Mouse (Mus musculus): ENCODE measurements at regions not wholly inside any gene's neighbourhood (a gene's known extent, or its start where the extent isn't known, plus 50 kb on each side); places are given as distances from the start of the nearest gene placed in this dataset.
"Not testable (repeated sequence)": the region's sequence is repeated elsewhere in the genome, so short reads cannot be mapped to it uniquely, and the experiment has no call there.

DNA sequence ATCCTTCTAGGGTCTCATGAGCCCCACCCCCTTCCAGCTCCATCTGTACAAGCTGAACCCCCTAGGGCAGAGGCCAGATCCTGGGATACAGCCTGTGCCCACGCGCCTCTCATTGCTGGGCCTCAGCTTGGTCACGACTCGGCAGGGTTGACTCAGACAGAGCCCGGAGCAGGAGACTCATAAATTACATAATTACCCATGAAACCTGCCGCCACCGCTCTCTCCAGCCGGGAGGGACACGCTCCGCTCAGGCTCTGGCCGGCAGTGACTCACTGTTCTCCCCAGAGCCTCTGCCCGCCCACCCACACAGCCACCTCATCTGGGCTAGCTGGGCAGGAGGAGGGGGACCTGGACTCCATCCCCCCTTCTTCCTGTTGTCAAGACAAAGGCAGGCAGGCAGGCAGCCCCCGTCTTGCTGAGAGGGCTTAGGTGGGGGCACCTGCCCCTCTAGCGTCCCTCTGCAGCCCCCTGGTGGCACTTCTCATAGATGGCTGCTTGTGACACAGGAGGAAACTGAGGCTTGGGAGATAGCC, 149.6 kb upstream of the Rtl1 start:
- peak; percentile 15 for DNase-seq

DNA sequence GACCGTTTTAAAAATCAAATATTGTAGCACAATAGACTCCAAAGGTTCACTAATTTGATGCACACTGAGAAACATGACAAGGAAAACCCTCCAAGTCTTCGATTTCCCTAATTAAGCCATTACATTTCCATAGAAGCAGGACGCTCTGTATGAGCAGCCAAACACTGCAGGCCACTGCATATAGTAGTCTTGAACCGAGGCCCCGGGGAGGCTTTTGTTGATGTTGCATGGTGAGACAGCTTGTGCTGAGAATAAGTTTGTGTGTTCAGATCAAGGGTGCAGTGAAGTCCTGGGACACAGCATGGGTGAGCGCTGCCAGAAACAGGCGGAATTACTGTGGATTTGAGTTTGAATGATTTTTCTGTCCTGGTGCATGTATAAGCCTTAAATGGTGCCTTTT, 154.9 kb upstream of the Rtl1 start:
- no peak for DNase-seq

DNA sequence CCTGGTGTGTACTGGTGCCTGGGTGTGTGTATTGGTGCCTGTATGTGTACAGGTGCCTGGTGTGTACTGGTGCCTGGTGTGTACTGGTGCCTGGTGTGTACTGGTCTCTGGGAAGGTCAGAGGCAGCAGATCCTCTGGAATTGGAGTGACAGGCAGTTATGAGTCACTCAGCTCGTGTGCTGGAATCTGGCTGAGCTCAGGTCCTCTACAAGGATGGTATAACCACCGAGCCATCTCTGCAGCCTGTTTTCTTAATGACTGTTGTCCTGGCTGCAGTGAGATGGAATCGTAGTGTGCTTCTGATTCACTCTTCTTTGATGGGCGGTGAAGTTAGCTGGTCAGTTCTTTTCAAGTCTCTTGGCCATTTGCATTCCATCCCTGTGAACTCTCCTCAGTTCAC, 164.2 kb upstream of the Rtl1 start:
- DNase-seq, result no peak

DNA sequence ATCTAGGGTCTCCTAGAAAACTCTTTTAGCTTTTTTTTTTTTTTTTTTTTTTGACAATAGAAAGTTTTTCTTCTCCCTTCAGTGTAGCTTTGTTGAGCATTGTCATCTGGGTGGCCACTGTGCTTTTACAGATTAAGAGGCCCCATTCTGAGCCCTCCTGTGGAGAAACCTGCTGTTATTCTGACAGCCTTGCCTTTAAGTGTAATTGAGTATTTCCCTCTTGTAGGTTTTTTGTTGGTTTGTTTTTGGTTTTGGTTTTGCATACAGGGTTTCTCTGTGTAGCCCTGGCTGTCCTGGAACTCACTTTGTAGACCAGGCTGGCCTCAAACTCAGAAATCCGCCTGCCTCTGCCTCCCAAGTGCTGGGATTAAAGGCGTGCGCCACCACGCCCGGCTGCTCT, 166.5 kb upstream of the Rtl1 start:
- not testable (repeated sequence) for DNase-seq

DNA sequence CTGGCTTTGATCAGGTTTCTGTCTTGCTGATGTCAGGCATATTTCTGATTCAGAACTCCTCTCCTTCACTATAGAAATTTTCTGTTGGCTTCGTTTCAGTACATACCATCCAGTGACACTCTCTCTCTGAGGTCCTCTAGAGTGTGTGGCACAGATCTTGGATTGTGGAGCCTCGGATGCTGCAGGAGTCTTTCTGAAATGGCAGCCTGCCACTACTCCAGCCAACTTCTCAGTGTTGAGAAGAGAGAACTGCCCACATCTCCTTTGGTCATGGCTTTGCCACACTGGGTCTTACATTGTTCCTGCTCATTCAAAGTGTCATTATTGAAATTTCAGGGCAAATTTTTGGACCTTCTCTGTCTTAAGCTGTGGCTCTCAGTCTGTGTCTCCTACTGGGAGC, 172.4 kb upstream of the Rtl1 start:
- DNase-seq, result no peak

DNA sequence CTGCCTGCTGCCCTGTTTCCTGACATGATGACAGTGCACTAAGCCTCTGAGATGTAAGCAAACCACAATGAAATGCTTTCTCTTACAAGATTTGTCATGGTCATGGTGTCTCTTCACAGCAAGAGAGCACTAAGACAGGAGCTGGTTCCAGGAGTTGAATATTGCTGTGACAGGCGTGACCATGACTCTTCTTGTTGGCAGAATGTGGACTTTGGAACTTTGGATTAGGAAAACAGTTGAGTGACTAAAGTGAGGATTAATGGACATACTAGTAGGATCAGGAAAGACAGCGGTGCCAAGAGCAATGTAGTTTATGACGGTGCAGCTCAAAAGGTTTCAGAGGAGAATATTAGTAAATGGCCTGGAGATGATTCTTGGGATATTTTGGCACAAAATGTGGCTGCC, 173.8 kb upstream of the Rtl1 start:
- DNase-seq, result no peak

DNA sequence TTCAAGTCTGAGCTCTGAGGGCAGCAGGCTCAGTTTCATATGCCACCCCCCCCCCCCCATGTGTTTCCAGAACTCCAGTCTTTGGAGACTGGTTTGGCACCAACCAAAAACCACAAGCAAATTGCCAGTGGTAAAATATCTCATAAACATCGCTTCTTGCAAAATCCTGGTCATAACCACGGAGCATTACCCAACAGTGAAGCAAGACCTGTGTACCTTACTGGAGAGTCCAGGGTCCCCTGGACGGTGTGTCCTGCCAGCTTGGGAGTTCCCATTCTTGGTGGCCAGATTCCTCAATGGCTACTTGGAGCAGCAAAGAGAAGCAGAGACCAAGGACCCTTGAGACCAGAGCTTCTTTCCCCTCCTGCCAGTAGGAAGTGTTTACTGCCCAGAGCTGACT, 198.7 kb upstream of the Rtl1 start:
- DNase-seq, result peak; percentile 2

DNA sequence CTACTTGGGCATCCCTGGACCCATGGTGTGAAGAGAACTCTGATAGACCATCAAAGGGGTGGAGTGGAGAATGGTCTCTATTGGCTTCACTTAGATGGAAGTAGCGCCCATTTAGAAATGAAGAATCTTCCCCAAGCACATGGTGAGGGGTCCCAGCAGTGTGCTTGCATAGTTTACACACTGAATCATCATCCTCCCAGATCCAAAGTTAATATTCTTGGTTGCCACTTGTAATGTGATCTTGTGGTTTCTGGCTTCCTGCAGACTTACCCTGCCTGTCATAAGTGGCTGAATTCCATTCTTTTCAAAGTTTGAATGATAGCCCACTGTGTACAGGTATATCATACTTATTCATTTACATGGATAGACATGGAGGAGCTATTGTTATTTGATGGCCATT, 199.3 kb upstream of the Rtl1 start:
- DNase-seq, result no peak

DNA sequence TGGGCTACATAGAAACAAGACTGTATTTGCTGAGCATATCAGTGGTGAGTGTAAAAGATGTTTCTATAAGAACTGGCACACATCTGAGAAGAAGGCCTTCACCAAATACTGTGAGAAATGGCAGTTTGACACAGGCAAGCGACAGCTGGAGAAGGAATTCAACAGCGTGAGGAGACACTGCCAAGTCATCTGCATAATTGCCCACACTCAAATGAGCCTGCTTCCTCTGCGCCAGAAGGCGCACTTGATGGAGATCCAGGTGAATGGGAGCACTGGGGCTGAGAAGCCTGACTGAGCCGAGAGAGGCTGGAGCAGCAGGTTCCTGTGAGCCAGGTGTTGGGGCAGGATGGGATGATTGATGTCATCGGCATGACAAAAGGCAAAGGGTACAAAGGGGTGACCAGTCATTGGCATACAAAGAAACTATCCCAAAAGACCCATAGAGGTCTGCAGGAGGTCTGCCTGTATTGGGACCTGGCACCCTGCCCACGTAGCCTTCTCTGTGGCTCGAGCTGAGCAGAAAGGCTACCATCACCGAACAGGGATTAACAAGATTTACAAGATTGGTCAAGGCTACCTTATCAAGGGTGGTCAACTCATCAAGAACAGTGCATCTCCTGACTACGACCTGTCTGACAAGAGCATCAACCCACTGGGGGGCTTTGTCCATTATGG, 227.2 kb upstream of the Rtl1 start:
- DNase-seq, result no peak

DNA sequence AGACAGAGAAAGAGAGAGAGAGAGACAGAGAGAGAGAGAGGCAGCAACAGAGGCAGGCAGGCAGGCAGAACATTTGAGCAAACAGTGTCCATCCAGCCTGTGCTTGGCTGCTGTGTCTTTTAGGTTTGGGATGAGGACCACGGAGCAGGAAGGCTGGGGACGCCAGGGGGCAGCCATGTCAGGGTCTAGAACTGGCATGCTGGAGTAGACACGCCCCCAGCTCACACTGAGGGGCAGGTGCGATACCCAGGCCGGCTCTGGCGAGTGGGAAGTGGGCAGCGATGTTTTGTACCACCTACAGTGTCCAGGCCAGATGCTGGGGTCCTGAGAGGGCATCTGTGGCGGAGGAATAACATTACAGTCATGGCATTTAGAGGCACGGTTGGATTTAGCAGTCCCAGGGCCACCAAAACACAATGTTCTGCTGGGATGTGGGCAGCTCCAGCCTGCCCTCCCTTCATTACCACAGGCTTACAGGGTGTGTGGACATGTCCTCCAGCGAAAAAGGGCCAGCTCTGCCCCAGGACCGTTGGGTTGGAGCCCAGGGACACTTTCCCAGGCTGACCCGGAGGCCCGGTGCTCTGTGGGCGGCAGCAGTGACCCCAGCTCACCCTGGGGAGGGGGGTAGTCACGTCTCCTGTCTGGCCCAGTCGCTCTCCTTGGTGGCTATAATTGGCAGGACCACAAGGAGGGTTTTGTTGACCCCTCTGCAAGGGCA, 230.3 kb upstream of the Rtl1 start:
- DNase-seq, result peak; percentile 66

DNA sequence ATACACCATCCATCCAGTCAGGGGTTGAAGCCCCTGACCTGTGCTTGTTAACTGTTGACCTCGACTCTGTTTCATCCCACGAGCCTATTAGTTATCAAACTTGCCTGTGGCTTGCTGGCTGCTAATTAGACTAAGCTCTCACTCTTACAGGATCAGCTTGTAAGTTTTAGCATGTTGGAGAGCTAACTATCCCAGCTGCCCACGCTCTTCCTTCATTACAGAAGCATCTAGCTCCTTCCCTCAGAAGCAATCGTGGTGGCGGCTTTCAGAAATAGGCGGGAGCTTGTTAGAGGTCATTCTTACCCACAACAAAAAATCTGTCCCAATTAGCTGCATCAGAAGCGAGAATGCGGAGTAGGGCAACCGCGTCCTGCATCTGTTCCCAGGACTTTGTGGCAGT, 232.8 kb upstream of the Rtl1 start:
- DNase-seq, result no peak

DNA sequence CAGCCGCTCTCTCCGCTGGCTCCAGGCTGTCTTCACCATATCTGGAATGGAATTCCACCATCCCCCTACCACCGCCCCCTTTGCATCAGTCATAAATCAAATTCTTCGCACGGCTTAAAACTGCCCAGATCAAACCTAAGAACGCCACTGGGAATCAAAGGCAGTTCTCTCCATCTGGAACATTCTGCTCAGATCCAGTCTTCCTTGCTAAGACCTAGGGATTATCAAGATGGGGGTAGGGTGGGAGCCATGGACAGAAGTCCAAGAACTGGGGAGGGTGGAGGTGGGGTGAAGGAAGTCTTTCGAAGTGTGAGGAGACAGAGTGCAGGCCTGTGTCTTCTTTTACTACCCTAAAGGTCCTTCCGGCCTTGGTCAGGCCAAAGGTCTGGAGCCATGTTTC, 236.4 kb upstream of the Rtl1 start:
- DNase-seq, result peak; percentile 57

DNA sequence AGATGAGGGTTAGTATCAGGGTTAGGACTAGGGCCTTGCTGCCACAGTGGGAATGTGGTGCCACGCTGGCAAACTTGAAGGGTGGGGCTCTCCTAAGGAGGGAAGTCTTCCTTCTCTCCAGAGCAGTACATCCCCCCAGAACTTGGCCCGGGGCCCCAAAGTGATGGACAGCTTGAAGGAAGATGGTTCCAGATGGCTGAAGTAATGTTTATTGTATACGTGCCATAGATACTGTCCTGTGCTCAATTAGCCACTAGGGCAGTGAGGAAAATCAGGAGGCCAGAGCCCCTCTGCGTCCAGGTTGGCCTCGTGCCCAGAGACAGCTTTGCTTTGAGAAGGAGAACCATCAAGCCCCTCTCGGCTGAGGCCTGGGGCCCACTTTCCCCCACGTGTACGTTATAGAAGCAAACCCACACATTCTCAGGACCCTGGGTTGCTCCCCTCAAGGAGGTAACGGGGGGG, 239.0 kb upstream of the Rtl1 start:
- DNase-seq, result no peak

DNA sequence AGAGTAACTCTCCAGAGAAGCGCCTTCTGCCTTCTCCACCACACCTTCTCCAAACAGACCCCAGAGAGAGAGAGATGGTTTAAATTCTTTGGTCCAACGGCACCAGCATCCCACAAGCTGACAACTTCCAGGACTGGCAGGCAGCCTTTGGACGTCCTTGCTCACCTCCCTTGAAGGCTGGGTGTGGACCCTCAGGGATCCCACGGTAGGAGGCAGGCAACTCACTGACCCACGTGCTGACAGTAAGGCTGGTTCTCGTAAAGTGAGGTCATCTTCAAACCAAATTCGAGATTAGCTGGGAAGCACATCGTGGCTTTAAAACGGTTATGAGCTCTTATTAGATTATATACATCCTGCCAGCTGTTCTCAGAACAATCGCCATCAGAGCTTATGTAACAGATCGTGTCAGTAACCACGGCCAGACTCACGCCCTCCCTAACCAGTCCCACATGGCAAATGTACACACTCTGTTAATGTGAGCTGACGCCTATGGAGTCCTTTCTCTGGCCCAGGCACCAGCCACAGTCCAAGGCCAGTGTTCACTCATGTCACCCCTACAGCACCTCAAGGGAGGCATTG, 239.9 kb upstream of the Rtl1 start:
- DNase-seq, result no peak

DNA sequence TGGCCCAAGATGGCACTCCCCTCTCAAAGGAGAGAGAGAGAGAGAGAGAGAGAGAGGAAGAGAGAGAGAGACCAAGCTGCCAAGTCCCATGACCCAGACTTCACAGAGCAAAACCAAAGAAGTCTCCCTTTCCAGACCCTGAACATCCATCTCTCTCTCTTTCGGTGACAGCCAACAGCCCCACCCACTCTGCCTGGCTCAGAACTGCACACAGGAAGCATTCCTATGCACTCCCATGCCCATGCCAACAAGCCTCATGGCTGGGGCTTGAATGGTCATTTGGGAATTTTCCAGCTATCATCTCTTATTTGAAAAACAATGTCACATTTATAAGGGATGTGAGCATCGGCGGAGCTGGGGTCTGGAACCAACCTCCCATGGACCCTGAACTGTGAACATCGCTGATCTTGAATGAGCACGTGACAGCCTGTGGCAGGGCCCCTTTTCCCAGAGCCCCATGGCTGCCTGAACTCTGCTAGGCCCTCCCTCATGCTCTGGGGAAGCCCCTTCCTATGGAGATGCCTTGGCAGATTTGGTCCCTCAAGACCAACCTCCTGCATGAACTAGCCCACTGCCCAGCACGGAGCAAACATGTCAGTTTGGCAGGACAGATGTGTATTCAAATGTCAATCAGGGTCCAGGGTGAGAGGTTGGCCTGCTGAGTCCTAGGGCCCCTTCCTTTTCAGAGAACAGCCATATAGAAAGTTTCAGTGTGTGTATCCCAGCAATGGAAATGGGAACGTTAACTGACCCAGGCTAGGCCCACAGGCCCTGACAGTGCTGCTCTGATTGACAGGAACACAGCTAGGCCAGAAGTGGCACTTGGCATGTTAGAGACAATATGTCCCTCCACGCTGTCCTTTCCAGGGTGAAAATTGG, 244.8 kb upstream of the Rtl1 start:
- no peak for DNase-seq

DNA sequence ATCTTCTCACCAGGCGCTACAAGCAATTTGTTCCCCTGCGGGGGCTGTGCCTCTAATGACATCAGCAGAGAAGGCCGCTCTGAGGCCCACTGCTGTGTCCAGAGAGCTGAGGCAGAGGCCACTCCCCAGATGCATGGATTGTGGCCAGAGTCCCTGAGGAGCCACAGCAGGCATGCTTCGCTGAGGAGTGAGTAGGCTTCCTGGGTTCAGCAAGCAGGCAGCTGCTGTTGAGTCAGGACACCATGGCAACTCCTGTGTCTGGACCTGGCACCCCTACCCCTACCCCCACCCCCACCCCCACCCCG, 245.4 kb upstream of the Rtl1 start:
- no peak for DNase-seq

DNA sequence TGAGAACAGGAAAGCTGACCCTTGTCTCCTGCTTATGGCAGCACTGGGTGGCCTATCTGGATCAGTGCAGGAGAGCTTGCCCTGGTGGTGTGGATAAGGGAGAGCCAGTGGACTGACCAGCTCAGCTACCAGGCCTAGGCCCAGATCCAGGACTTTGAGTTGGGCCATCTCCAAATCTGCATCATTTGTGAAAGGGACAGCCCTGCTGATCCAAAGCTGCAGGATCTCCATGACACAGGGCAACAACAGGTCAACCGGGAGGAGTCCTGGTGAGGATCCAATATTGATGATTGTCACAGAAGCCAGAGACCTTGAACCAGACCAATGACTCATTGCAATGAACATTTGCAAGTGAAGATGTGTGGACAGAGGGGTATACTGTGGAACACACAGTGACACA, 256.2 kb upstream of the Rtl1 start:
- no peak for DNase-seq

DNA sequence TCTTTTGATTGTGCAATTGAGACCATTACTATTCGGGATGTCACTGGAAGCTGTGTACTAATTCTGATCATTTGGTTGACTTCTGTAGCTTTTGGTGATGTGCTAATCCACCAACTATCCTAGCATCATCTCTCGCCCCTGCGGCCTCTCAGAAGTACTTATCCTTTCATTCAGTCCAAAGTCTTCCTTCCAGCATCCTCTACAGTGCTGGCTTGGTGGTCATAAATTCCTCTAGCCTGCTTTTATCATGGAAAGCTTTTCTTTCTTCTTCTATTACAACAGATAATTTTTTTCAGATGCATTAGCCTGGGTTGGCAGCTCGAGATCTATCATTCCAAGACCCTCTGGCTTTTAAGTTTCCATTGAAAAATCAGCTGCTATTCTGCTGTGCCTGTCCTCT, 257.6 kb upstream of the Rtl1 start:
- DNase-seq, result no peak

DNA sequence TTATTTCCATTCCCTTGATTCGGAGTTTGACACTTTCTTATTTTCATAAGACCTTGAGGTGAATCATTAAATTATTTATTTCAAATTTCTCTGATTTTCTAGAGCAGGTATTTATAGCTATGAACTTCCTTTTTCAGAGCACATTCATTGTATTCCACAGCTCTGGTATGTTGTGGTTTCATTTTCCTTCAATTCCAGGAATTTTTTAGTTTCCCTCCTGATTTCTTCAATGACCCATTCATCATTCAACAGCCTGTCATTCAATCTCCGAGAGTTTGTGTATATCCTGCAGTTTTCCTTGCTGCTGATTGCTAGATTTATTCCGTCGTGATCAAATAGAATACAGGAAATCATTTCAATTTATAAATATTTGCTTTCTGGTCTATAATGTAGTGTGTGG, 264.7 kb upstream of the Rtl1 start:
- DNase-seq, result no peak

DNA sequence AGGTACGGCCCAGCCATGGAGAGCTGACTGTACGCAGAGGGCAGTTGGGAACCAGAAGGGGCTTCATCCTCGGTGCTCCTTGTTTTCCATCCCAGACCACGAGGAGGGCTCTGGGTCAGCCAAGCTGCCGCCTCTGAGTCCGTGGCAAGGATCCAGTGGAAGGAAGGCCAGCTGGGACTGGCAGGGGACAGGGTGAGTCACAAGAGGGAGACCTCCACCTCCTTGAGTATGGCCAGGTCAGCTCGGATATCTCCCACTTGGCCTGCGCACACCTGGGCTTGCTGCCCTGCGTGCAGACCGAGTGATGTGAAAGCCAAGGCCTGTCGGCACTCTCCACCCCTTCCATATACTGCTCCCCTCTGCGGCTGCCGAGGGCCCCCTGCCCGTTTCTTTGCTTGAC, 270.9 kb upstream of the Rtl1 start:
- no peak for DNase-seq

DNA sequence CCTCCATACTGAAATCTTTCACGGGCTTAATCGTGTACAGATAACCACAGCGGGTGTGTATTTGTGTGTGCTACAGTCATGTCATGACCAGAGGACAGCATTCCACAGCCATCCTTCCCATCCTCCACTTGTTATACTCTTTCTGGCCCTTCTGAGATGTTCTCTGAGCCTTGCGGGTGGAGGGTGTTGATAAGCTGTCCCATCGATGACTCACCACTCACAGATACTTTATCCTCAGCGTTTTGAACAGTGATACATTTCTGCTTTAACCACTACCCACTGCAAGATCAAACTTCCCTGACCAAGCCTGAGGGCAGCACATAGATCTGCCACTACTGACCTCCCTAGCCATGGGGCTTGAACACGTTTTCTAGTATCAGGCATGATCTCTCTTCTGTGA, 274.3 kb upstream of the Rtl1 start:
- no peak for DNase-seq

DNA sequence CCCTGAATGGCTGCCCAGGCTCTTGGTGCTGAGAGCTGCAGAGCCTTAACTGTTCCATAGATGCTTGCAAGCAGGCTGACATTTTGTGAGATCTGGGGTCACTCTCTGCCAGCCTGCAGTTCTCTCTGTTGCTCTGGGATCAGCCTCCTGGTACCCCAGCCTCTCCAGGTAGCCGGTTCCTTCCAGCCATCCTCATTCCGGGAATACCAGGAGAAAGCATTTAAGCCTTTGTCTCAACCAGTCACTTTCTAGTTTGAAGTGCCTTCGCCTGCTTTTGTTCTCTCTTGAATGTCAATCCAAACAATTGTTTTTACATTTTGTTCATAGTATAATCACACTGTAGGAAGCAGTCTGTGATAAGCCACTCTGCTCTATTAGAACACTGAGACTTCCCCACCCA, 281.0 kb upstream of the Rtl1 start:
- no peak for DNase-seq

DNA sequence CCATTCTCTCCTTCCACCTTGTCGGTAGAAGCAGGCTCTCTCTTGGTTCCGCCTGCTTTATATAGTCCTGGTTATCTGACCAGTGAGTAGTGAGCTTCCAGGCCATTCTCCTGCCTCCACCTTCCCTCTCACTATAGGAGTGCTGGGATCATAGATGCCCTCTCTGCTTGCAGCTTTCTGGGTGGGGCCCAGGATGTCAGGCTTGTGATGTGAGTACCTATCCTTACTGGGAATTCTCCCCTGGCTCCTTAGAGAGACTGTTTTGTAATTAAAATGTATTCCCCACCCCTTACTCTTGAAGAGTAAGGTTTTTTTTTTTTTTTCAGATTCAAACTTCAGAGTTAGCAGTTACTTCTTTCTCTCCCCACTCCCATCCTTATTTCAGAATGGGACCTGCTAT, 291.1 kb upstream of the Rtl1 start:
- no peak for DNase-seq
